Mouse (Mus musculus): ENCODE data around the gene Zfp169. TPM values are rescaled to one million over a fixed set of nuclear protein-coding genes. Genes with fewer than 3 reads are reported as not detected.
A peak's percentile ranks its signal among the peaks of the same experiment; 100 is the strongest.

Gene Zfp169
- polyA plus RNA-seq, 2 experiments: 5.6 to 8.6 TPM

GRCm38 (mm10) chr13:48545476-48546281, 32.4 kb upstream of the Zfp169 start:
- Histone ChIP-seq H3K9me3 (ENCODE audit: control insufficient read depth, low read length) (no peaks in the 10 kb centered on the region), H3K4me2 (replicated peaks; ENCODE audit: low read depth, low read length, severe bottlenecking) (peak overlapping the region; percentile 50), H3K36me3 (ENCODE audit: control insufficient read depth, insufficient read depth, low read length) (no peaks in the 10 kb centered on the region), H3K4me1 (ENCODE audit: control insufficient read depth, insufficient read depth, low read length) (peaks cover 25% of the 10 kb centered on the region), H3K27me3 (ENCODE audit: control insufficient read depth, insufficient read depth, low read length) (no peaks in the 10 kb centered on the region), H3K4me3 (replicated peaks; ENCODE audit: low read length) (peak overlapping the region; percentile 97), H3K9ac (ENCODE audit: low read depth, low read length, severe bottlenecking) (peak overlapping the region; percentile 100), H3K27ac (replicated peaks; ENCODE audit: low read depth, low read length) (peak overlapping the region; percentile 100)
- ATAC-seq (ENCODE audit: low FRiP score, low read depth) (peak; percentile 86), DNase-seq (ENCODE audit: low spot score) (peak; percentile 98)
- WGBS: under 1% methylated on average over 38 of the region's 72 CpGs
- TF ChIP-seq POLR2A (IDR thresholded peaks at IDR 0.05; ENCODE audit: borderline replicate concordance, extremely low read depth, insufficient read depth, insufficient read length): no peak

DNA sequence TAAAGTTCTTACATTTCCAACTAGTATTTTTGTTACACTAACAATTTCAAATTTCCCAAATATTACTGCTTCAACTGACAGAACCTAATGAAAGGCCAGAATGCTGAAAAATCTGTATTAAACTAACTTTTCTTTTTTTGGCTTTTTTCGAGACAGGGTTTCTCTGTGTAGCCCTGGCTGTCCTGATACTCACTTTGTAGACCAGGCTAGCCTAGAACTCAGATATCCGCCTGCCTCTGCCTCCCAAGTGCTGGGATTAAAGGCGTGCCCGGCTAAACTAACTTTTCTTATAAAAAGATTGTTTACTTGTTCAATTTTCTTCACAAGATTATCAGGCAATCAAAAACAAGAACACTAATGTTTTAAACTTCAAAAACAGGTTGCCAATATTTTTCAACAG, 31.6 kb upstream of the Zfp169 start:
- no peak for ATAC-seq (ENCODE audit: low FRiP score, low read depth)
- Histone ChIP-seq H3K4me2 (replicated peaks; ENCODE audit: low read depth, low read length, severe bottlenecking) (peak overlapping the region; percentile 50), H3K9me3 (ENCODE audit: control insufficient read depth, low read length) (no peaks in the 10 kb centered on the region), H3K4me1 (ENCODE audit: control insufficient read depth, insufficient read depth, low read length) (peaks cover 31% of the 10 kb centered on the region), H3K27me3 (ENCODE audit: control insufficient read depth, insufficient read depth, low read length) (no peaks in the 10 kb centered on the region), H3K27ac (replicated peaks; ENCODE audit: low read depth, low read length) (no peak overlapping the region), H3K4me3 (replicated peaks; ENCODE audit: low read length) (peak overlapping the region; percentile 97), H3K36me3 (ENCODE audit: control insufficient read depth, insufficient read depth, low read length) (peaks cover 4% of the 10 kb centered on the region; the same call in 1 of the 2 replicates), H3K9ac (ENCODE audit: low read depth, low read length, severe bottlenecking) (peak overlapping the region; percentile 80)
- DNase-seq (ENCODE audit: low spot score): no peak
- no peak for TF ChIP-seq POLR2A (IDR thresholded peaks at IDR 0.05; ENCODE audit: borderline replicate concordance, extremely low read depth, insufficient read depth, insufficient read length)
- 42% methylated on average over 4 of the region's 4 CpGs for WGBS

DNA sequence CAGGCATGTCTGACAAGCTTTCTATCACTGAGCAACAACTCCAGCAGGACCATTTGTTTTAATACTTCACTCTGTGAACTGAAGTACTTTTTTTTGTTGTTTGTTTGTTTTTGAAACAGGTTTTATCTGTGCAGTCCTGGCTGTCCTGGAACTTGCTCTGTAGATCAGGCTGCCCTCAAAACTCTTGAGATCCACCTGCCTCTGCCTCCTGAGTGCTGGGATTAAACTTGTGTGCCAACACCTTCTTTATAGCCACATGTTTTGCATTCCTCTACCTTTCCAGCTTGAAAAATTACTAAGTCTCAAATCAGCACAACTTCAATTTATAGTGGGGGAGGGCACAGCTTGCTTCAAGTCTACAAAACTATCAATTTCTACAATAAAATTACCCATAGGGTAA, 31.1 kb upstream of the Zfp169 start:
- DNase-seq (ENCODE audit: low spot score) (no peak), ATAC-seq (ENCODE audit: low FRiP score, low read depth) (no peak)
- peak overlapping the region; percentile 50 for H3K4me2 ChIP-seq (replicated peaks; ENCODE audit: low read depth, low read length, severe bottlenecking)
- no peak for TF ChIP-seq POLR2A (IDR thresholded peaks at IDR 0.05; ENCODE audit: borderline replicate concordance, extremely low read depth, insufficient read depth, insufficient read length)
- no peaks in the 10 kb centered on the region for H3K27me3 ChIP-seq (ENCODE audit: control insufficient read depth, insufficient read depth, low read length)
- peak overlapping the region; percentile 97 for H3K4me3 ChIP-seq (replicated peaks; ENCODE audit: low read length)
- H3K4me1 ChIP-seq (ENCODE audit: control insufficient read depth, insufficient read depth, low read length): peaks cover 35% of the 10 kb centered on the region
- no peak overlapping the region for H3K27ac ChIP-seq (replicated peaks; ENCODE audit: low read depth, low read length)
- H3K9me3 ChIP-seq (ENCODE audit: control insufficient read depth, low read length): no peaks in the 10 kb centered on the region
- H3K36me3 ChIP-seq (ENCODE audit: control insufficient read depth, insufficient read depth, low read length): peaks cover 4% of the 10 kb centered on the region; the same call in 1 of the 2 replicates
- H3K9ac ChIP-seq (ENCODE audit: low read depth, low read length, severe bottlenecking): no peak overlapping the region

DNA sequence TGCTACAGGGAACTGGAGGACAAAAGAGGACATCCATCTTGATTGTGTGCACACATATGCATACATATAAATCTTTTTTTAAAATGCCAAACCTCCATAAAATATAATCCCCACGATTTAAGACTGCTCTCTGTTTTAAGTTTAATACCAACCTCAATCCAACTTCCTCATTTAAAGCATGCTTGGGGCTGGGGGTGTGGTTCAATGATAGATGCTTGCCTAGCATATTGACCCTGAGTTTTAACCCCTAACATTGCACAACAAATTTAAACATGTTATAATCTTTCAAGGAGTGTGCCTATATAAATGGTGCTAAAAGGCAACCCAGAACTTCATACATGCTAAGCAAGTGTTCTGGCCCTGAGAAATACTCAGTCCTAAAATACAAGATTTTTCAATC, 27.2 kb upstream of the Zfp169 start:
- Histone ChIP-seq H3K4me1 (ENCODE audit: control insufficient read depth, insufficient read depth, low read length) (peaks cover 31% of the 10 kb centered on the region), H3K4me2 (replicated peaks; ENCODE audit: low read depth, low read length, severe bottlenecking) (no peak overlapping the region; the same call in 1 of the 2 replicates), H3K27me3 (ENCODE audit: control insufficient read depth, insufficient read depth, low read length) (no peaks in the 10 kb centered on the region), H3K9ac (ENCODE audit: low read depth, low read length, severe bottlenecking) (no peak overlapping the region), H3K4me3 (replicated peaks; ENCODE audit: low read length) (no peak overlapping the region), H3K36me3 (ENCODE audit: control insufficient read depth, insufficient read depth, low read length) (peaks cover 28% of the 10 kb centered on the region), H3K27ac (replicated peaks; ENCODE audit: low read depth, low read length) (no peak overlapping the region), H3K9me3 (ENCODE audit: control insufficient read depth, low read length) (no peaks in the 10 kb centered on the region)
- ATAC-seq (ENCODE audit: low FRiP score, low read depth) (no peak), DNase-seq (ENCODE audit: low spot score) (no peak)
- no peak for TF ChIP-seq POLR2A (IDR thresholded peaks at IDR 0.05; ENCODE audit: borderline replicate concordance, extremely low read depth, insufficient read depth, insufficient read length)
- 24% methylated on average over 1 of the region's 1 CpGs for WGBS

- no peak for TF ChIP-seq POLR2A (IDR thresholded peaks at IDR 0.05; ENCODE audit: borderline replicate concordance, extremely low read depth, insufficient read depth, insufficient read length)
- Histone ChIP-seq H3K9me3 (ENCODE audit: control insufficient read depth, low read length) (no peaks in the 10 kb centered on the region), H3K27me3 (ENCODE audit: control insufficient read depth, insufficient read depth, low read length) (no peaks in the 10 kb centered on the region), H3K36me3 (ENCODE audit: control insufficient read depth, insufficient read depth, low read length) (peaks cover 37% of the 10 kb centered on the region), H3K4me1 (ENCODE audit: control insufficient read depth, insufficient read depth, low read length) (no peaks in the 10 kb centered on the region), H3K27ac (replicated peaks; ENCODE audit: low read depth, low read length) (no peak overlapping the region), H3K4me3 (replicated peaks; ENCODE audit: low read length) (no peak overlapping the region), H3K9ac (ENCODE audit: low read depth, low read length, severe bottlenecking) (no peak overlapping the region), H3K4me2 (replicated peaks; ENCODE audit: low read depth, low read length, severe bottlenecking) (no peak overlapping the region)
- ATAC-seq (ENCODE audit: low FRiP score, low read depth): no peak
- WGBS: 88% methylated on average over 5 of the region's 5 CpGs
- no peak for DNase-seq (ENCODE audit: low spot score)
Observed at GRCm38 (mm10) chr13:48533441-48533840, 20.2 kb upstream of the Zfp169 start.
